Mouse (Mus musculus) heart, embryonic 14.5 days (tissue): ENCODE data around the gene Pnpla2. TPM values are rescaled to one million over a fixed set of nuclear protein-coding genes. Genes with fewer than 3 reads are reported as not detected.

ENCODE experiments used
- ATAC-seq: fragments of 200-750 bp; cut with Nextera tagmentation; 2 replicates; pipeline ENCODE4 v1.8.0; 2017; ENCODE audit warnings: low read depth, moderate TSS enrichment; ENCODE audit not compliant: insufficient number of reproducible peaks, insufficient read depth, low FRiP score
- H3K27ac ChIP-seq, 2 experiments: fragments of 200-500 bp in 1 of 2; fragments of 300-500 bp in 1 of 2; sonication (generic) in 1 of 2; replicated peaks in 1 of 2; 2 replicates each; pipeline ENCODE4 v1.5.1; 2012 to 2014; ENCODE audit warnings: low read depth in 2 of 2, low read length in 2 of 2, control low read depth in 1 of 2, mild to moderate bottlenecking in 1 of 2, mixed read lengths in 1 of 2; ENCODE audit not compliant: control insufficient read depth in 1 of 2, insufficient read depth in 1 of 2
- H3K27me3 ChIP-seq: fragments of 300-500 bp; sonication (generic); 2 replicates; pipeline ENCODE4 v1.6.1; 2014; ENCODE audit warnings: mild to moderate bottlenecking, low read length, control low read depth; ENCODE audit not compliant: control insufficient read depth, insufficient read depth
- H3K36me3 ChIP-seq: fragments of 300-500 bp; sonication (generic); 2 replicates; pipeline ENCODE4 v1.6.1; 2014; ENCODE audit warnings: mild to moderate bottlenecking, control low read depth, low read length, mixed read lengths; ENCODE audit not compliant: control insufficient read depth, insufficient read depth
- H3K4me1 ChIP-seq, 2 experiments: fragments of 200-500 bp in 1 of 2; fragments of 300-500 bp in 1 of 2; sonication (generic) in 1 of 2; 2 replicates each; pipeline ENCODE4 v1.6.1; 2012 to 2014; ENCODE audit warnings: low read length in 2 of 2, control low read depth in 1 of 2, mixed read lengths in 1 of 2; ENCODE audit not compliant: control insufficient read depth in 2 of 2, insufficient read depth in 2 of 2
- H3K4me2 ChIP-seq: fragments of 300-500 bp; sonication (generic); 2 replicates; pipeline ENCODE4 v1.6.1; 2014; ENCODE audit warnings: mild to moderate bottlenecking, low read length
- H3K4me3 ChIP-seq, 2 experiments: fragments of 200-500 bp in 1 of 2; fragments of 300-500 bp in 1 of 2; sonication (generic) in 1 of 2; 2 replicates each; pipeline ENCODE4 v1.5.1; 2012 to 2014; ENCODE audit warnings: low read length in 2 of 2, mild to moderate bottlenecking in 2 of 2, control low read depth in 1 of 2, low read depth in 1 of 2, moderate library complexity in 1 of 2; ENCODE audit not compliant: control insufficient read depth in 1 of 2, insufficient read depth in 1 of 2
- H3K9ac ChIP-seq: fragments of 300-500 bp; sonication (generic); 2 replicates; pipeline ENCODE4 v1.6.1; 2014; ENCODE audit warnings: mild to moderate bottlenecking, low read length
- H3K9me3 ChIP-seq: fragments of 300-500 bp; sonication (generic); 2 replicates; pipeline ENCODE4 v1.6.1; 2016; ENCODE audit warnings: low read length, control low read depth; ENCODE audit not compliant: control insufficient read depth
- WGBS: fragments of 180-500 bp; shearing (Covaris S2); extraction: QIAGEN DNeasy Blood & Tissue Kit; methylation state at CpG from one replicate; pipeline ENCODE4 v1.1.7; 2014; 5-methylcytosine and 5-hydroxymethylcytosine counted together
- polyA plus RNA-seq: library from polyadenylated mRNA; unstranded; fragments of >200 nt; fragmentation: Nextera tagmentation; extraction: Ambion mirVana; gene quantifications from 2 replicates; pipeline ENCODE4 v1.2.1, GENCODE M21; 2014

The Pnpla2 gene
- polyA plus RNA-seq, 1 experiment from 2014 or later, result 49.0 TPM

DNA sequence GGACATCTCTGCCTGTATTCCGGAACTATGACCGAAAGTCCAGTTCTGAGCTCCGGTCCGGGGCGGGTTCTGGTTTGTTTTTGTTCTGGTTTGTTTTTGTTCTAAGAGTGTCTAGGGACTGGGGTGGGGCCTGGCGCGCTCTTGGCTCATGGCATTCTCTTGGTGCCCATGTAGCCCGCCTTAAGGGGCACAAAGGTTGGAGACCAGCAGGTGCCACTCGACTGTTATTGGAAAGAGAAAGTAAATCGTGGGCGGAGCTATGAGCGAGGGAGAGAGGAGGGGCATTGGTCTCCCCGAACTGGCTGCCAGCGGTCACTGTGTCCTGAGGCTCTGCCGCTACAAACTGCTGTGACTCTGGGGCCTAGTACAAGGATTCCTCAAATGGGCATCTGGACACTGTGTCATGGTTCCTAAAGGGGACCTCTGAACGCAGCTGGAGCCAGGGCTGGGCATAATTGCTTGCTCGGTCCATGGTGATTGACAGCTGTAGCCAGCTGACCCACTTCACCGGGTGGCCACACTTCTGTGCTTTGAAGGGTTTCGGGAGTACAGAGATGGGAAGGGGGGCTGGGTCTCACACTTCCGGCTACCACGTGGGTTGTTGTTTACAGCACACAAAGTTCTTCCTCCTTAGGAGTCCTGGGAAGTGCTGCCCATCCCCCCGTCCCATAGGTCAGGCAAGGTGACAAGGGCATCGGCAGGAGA, 764 bp downstream of the Pnpla2 start:
- ATAC-seq, result peak; percentile 28
- peaks cover 2% of the 10 kb centered on the region; the same call in 1 of the 2 replicates for H3K27me3 ChIP-seq
- H3K4me1 ChIP-seq, result peaks cover 7 to 13% of the 10 kb centered on the region in 2 experiments; a peak in 3 of 4 replicates
- peak overlapping the region; percentile 63 to 74 for H3K4me3 ChIP-seq
- H3K4me2 ChIP-seq, result peak overlapping the region; percentile 94
- H3K27ac ChIP-seq, result peak overlapping the region; percentile 84 to 88
- H3K9ac ChIP-seq, result peak overlapping the region; percentile 85
- WGBS, result under 1% methylated on average over 23 of the region's 23 CpGs
- H3K9me3 ChIP-seq, result no peaks in the 10 kb centered on the region
- H3K36me3 ChIP-seq, result peaks cover 44% of the 10 kb centered on the region

DNA sequence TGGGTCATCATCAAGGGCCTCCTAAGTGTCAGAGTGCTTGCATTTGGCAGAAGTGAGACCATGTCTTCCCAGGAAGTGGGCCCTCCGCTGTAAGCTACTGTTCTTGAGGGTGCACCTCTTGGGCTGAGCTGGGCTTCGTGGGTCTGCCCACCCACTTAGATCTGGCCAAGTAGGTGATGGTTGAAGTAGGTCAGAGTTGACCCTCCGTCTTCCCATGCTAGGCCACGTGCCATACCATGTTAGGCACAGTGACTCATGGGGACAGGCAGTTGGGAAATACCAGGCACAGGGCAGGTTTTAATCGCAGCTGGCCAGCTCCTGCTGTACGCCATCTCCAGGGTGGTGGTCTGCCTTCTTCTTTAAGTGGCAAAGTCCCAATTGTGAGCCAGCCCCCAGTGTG, 1.7 kb downstream of the Pnpla2 start:
- H3K9ac ChIP-seq, result no peak overlapping the region
- peaks cover 6% of the 10 kb centered on the region; the same call in 1 of the 2 replicates for H3K27me3 ChIP-seq
- ATAC-seq, result no peak
- no peak overlapping the region for H3K27ac ChIP-seq
- no peak overlapping the region for H3K4me3 ChIP-seq
- peaks cover 8 to 21% of the 10 kb centered on the region in 2 experiments; a peak in 3 of 4 replicates for H3K4me1 ChIP-seq
- 77% methylated on average over 6 of the region's 6 CpGs for WGBS
- peaks cover 34% of the 10 kb centered on the region for H3K36me3 ChIP-seq
- peak overlapping the region; percentile 94; the same call in 1 of the 2 replicates for H3K4me2 ChIP-seq
- no peaks in the 10 kb centered on the region for H3K9me3 ChIP-seq

DNA sequence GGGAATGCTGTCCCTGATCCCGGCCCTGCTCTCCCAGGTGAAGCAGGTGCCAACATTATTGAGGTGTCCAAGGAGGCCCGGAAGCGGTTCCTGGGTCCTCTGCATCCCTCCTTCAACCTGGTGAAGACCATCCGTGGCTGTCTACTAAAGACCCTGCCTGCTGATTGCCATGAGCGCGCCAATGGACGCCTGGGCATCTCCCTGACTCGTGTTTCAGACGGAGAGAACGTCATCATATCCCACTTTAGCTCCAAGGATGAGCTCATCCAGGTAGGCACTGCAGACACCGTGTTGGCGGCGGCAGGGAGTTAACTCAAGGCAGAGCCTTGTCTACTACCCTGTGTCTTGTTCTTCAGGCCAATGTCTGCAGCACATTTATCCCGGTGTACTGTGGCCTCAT, 2.2 kb downstream of the Pnpla2 start:
- 87% methylated on average over 14 of the region's 14 CpGs for WGBS
- H3K9me3 ChIP-seq, result no peaks in the 10 kb centered on the region
- peaks cover 8% of the 10 kb centered on the region for H3K27me3 ChIP-seq
- no peak overlapping the region for H3K4me3 ChIP-seq
- H3K36me3 ChIP-seq, result peaks cover 29% of the 10 kb centered on the region
- peaks cover 10 to 26% of the 10 kb centered on the region in 2 experiments; a peak in 3 of 4 replicates for H3K4me1 ChIP-seq
- no peak for ATAC-seq
- H3K4me2 ChIP-seq, result no peak overlapping the region
- no peak overlapping the region for H3K9ac ChIP-seq
- H3K27ac ChIP-seq, result no peak overlapping the region

DNA sequence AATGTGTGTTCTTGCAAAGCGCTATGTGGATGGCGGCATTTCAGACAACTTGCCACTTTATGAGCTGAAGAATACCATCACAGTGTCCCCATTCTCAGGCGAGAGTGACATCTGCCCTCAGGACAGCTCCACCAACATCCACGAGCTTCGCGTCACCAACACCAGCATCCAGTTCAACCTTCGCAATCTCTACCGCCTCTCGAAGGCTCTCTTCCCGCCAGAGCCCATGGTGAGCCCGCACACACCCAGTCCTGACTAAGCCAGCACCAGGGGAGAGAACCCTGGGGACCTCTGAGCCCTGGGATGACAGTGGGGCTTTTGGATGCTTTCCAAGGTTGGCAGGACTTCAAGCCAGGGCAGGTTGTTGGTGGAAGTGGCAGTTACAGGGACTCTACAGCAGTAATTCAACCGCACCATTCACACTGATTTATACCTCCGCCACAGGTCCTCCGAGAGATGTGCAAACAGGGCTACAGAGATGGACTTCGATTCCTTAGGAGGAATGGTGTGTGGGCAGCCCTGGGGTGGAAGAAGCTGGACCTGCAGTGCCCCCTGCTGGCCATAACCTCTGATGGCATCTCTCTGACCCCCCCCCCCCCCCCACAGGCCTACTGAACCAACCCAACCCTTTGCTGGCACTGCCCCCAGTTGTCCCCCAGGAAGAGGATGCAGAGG, 3.1 kb downstream of the Pnpla2 start:
- Histone ChIP-seq H3K4me2 (no peak overlapping the region), H3K36me3 (peaks cover 25% of the 10 kb centered on the region), H3K9ac (no peak overlapping the region), H3K4me3 (no peak overlapping the region), H3K4me1 (peaks cover 12 to 28% of the 10 kb centered on the region in 2 experiments; a peak in 3 of 4 replicates), H3K27me3 (peaks cover 15% of the 10 kb centered on the region), H3K9me3 (no peaks in the 10 kb centered on the region), H3K27ac (no peak overlapping the region)
- ATAC-seq, result no peak
- WGBS, result 70% methylated on average over 15 of the region's 15 CpGs

DNA sequence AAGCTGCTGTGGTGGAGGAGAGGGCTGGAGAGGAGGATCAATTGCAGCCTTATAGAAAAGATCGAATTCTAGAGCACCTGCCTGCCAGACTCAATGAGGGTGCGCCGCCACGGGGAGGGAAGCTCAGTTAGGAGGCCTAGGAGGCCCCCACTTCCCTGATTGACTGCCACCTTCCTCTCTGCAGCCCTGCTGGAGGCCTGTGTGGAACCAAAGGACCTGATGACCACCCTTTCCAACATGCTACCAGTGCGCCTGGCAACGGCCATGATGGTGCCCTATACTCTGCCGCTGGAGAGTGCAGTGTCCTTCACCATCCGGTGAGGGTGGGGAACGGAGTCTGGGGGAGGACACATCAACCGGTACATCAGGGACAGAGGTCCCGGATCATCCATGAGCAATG, 3.7 kb downstream of the Pnpla2 start:
- peaks cover 21% of the 10 kb centered on the region for H3K27me3 ChIP-seq
- H3K4me3 ChIP-seq, result no peak overlapping the region
- H3K9ac ChIP-seq, result no peak overlapping the region
- peaks cover 25% of the 10 kb centered on the region for H3K36me3 ChIP-seq
- H3K27ac ChIP-seq, result no peak overlapping the region
- no peak overlapping the region for H3K4me2 ChIP-seq
- no peak for ATAC-seq
- no peaks in the 10 kb centered on the region for H3K9me3 ChIP-seq
- WGBS, result 86% methylated on average over 11 of the region's 11 CpGs
- H3K4me1 ChIP-seq, result peaks cover 16 to 33% of the 10 kb centered on the region in 2 experiments; a peak in 3 of 4 replicates

DNA sequence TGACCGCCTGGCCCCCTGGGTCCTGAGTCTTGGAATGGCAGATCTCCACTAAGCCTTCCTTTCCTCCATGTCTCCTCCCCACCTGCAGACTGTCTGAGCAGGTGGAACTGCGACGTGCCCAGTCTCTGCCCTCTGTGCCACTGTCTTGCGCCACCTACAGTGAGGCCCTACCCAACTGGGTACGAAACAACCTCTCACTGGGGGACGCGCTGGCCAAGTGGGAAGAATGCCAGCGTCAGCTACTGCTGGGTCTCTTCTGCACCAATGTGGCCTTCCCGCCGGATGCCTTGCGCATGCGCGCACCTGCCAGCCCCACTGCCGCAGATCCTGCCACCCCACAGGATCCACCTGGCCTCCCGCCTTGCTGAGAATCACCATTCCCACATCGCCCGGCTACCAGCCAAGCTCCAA, 4.3 kb downstream of the Pnpla2 start:
- Histone ChIP-seq H3K4me3 (no peak overlapping the region), H3K36me3 (peaks cover 25% of the 10 kb centered on the region), H3K27ac (no peak overlapping the region), H3K9me3 (no peaks in the 10 kb centered on the region), H3K27me3 (peaks cover 27% of the 10 kb centered on the region), H3K4me1 (peaks cover 18 to 35% of the 10 kb centered on the region in 2 experiments; a peak in 3 of 4 replicates), H3K4me2 (no peak overlapping the region), H3K9ac (no peak overlapping the region)
- WGBS, result 85% methylated on average over 17 of the region's 17 CpGs
- ATAC-seq, result no peak

DNA sequence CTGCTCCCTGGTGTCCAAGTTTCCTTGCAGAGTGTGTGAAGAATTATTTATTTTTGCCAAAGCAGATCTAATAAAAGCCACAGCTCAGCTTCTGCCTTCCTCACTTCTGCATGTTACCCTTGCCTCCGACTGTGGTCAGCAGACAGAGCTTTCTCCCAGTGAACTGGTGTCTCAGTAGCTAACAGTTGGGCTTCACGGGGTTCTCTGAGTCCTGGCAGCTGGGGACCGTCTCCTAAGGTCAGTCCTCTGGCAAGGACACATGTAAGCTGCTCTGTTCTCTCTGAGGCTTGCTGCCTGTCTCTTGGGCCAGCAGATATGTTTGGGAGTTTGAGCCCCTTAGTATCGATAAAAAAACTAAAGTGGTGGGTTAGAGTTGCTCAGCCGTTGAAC, 5.0 kb downstream of the Pnpla2 start:
- Histone ChIP-seq H3K4me1 (peaks cover 21 to 36% of the 10 kb centered on the region in 2 experiments; a peak in 3 of 4 replicates), H3K36me3 (peaks cover 25% of the 10 kb centered on the region), H3K4me3 (no peak overlapping the region), H3K9ac (no peak overlapping the region), H3K9me3 (no peaks in the 10 kb centered on the region), H3K27me3 (peaks cover 30% of the 10 kb centered on the region), H3K27ac (no peak overlapping the region), H3K4me2 (no peak overlapping the region)
- WGBS, result 66% methylated on average over 5 of the region's 5 CpGs
- ATAC-seq, result no peak
